Mouse (Mus musculus): ENCODE data around the gene Egr4. TPM values are rescaled to one million over a fixed set of nuclear protein-coding genes. Genes with fewer than 3 reads are reported as not detected.
A peak's percentile ranks its signal among the peaks of the same experiment; 100 is the strongest.

The Egr4 gene
- not detected in 2 replicates for polyA plus RNA-seq (2014; fragmentation: Nextera tagmentation; extraction: Ambion mirVana)

DNA sequence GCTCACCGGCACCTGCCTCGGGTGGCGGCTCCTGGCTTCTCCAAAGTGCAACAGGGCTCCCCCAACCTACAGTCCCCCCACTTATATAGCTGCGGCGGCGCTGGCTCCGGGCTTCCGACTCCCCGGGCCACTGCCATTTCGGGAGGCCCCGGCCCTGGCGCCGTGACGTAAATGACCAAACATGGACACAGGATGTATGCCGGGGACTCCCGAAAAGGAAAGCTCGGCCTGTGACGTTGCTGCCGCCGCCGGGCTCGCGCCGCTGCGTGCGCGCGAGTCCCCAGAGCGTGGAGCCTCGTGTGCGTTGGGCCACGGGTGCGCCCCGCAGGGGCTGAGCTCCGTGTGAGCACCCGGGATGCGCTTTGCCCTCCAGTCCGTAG, at the start of gene Egr4:
Egr4 (minus strand) TSS at position 59 of the 380 bp plus-strand sequence.
- H3K27me3 ChIP-seq (ENCODE audit: control insufficient read depth, insufficient read depth, low read length) = peaks cover 48% of the 10 kb centered on the region
- ATAC-seq (ENCODE audit: insufficient number of reproducible peaks, insufficient read depth, low FRiP score, low read depth) = peak; percentile 49; the same call in 1 of the 2 replicates
- 1% methylated on average over 35 of the region's 38 CpGs for WGBS

DNA sequence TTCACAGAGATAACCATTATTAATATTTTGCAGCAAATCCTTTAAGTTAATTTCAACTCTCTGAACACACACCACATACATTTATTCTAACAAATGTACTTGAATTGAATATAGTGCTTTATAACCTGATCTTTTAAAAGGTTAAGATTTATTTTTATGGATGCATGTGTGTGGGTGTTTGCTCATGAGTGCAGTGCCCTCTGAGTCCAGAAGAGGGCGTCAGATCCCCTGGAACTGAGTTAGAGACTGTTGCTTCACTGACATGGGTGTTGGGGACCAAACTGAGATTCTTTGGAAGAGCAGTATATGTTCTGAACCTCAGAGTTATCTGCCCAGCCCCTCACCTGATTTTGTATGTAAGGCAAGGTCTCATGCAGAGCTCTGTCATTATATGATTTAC, 49.0 kb upstream of the Egr4 start:
- H3K4me1 ChIP-seq (ENCODE audit: control insufficient read depth, insufficient read depth, low read length) = no peaks in the 10 kb centered on the region
- no peak for ATAC-seq (ENCODE audit: insufficient number of reproducible peaks, insufficient read depth, low FRiP score, low read depth)
- WGBS = 24% methylated on average over 1 of the region's 1 CpGs

More for the DNA sequence above, at the start of gene Egr4:
- peak within 1 kb of the TSS; percentile 61 for H3K4me2 ChIP-seq (replicated peaks; ENCODE audit: low read depth, low read length)
- H3K4me1 ChIP-seq (ENCODE audit: control insufficient read depth, insufficient read depth, low read length) = peaks cover 12% of the 10 kb centered on the region
- H3K36me3 ChIP-seq (ENCODE audit: control insufficient read depth, insufficient read depth, low read length) = no peaks in the 10 kb centered on the region
- peak within 1 kb of the TSS; percentile 42 for H3K4me3 ChIP-seq (ENCODE audit: low read depth, low read length)
- no peaks in the 10 kb centered on the region for H3K9me3 ChIP-seq (ENCODE audit: control insufficient read depth, low read depth, low read length)
- H3K9ac ChIP-seq (replicated peaks; ENCODE audit: low read depth, low read length) = no peak within 1 kb of the TSS
- no peak within 1 kb of the TSS for H3K27ac ChIP-seq (ENCODE audit: low read length)

DNA sequence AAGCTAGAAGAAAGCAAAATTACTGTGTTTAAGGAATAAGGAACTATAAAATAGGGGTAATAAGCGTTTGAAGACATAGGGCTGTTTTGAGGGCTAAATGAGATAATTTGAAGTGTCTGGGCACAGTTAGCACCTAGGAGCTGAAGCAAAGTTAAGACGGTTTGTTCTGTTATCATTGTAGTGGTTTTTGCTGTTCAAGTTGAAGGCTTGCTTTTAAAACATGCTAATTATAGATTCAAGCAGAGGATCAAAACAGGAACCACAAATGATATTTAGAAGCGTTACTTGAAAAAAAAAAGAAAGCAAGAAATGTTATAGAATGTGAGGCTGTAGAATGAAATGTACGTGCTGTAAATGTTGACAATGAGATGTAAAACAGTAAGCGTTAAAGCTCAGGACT, 34.3 kb upstream of the Egr4 start:
- Histone ChIP-seq H3K4me2 (replicated peaks; ENCODE audit: low read depth, low read length) (no peak overlapping the region), H3K27ac (ENCODE audit: low read length) (no peak overlapping the region), H3K27me3 (ENCODE audit: control insufficient read depth, insufficient read depth, low read length) (no peaks in the 10 kb centered on the region), H3K9me3 (ENCODE audit: control insufficient read depth, low read depth, low read length) (no peaks in the 10 kb centered on the region), H3K9ac (replicated peaks; ENCODE audit: low read depth, low read length) (no peak overlapping the region), H3K36me3 (ENCODE audit: control insufficient read depth, insufficient read depth, low read length) (no peaks in the 10 kb centered on the region), H3K4me3 (ENCODE audit: low read depth, low read length) (no peak overlapping the region), H3K4me1 (ENCODE audit: control insufficient read depth, insufficient read depth, low read length) (no peaks in the 10 kb centered on the region)
- ATAC-seq (ENCODE audit: insufficient number of reproducible peaks, insufficient read depth, low FRiP score, low read depth) = no peak
- WGBS = 85% methylated on average over 5 of the region's 5 CpGs

More for the DNA sequence above, 49.0 kb upstream of the Egr4 start:
- Histone ChIP-seq H3K4me2 (replicated peaks; ENCODE audit: low read depth, low read length) (no peak overlapping the region), H3K27me3 (ENCODE audit: control insufficient read depth, insufficient read depth, low read length) (no peaks in the 10 kb centered on the region), H3K36me3 (ENCODE audit: control insufficient read depth, insufficient read depth, low read length) (no peaks in the 10 kb centered on the region), H3K9me3 (ENCODE audit: control insufficient read depth, low read depth, low read length) (no peaks in the 10 kb centered on the region), H3K27ac (ENCODE audit: low read length) (no peak overlapping the region), H3K9ac (replicated peaks; ENCODE audit: low read depth, low read length) (no peak overlapping the region), H3K4me3 (ENCODE audit: low read depth, low read length) (no peak overlapping the region)

DNA sequence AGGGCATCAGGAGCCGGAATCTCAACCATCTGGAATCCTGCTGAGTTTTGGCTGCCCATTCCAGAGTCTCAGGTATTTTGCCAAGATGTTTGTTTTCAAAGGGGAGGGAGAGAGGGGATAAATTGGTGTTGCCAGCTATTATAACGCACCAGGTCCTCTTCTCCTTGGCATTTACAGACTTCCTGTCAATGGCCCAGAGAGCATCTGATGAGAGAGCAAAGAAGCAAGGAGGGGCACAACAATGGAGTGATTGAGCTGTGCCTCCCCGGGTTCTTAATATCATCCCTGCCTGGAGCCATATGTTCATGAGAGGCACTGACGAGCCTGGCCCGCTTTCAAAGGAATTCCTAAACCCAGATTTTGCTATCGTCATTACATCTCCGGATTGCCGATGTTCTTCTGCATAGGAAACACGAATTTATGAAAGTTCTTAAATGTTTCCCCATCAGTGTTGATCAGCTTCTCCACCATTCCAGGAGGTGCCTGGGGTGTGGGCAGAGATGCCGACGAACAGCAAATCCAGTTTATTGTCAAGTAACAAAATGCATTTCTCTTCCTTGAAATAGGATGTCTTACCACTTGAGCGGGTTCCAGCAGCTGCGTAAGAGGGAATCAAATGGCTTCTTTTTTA, 31.0 kb upstream of the Egr4 start:
- Histone ChIP-seq H3K9me3 (ENCODE audit: control insufficient read depth, low read depth, low read length) (no peaks in the 10 kb centered on the region), H3K9ac (replicated peaks; ENCODE audit: low read depth, low read length) (no peak overlapping the region), H3K4me2 (replicated peaks; ENCODE audit: low read depth, low read length) (no peak overlapping the region), H3K4me1 (ENCODE audit: control insufficient read depth, insufficient read depth, low read length) (no peaks in the 10 kb centered on the region), H3K27me3 (ENCODE audit: control insufficient read depth, insufficient read depth, low read length) (no peaks in the 10 kb centered on the region), H3K27ac (ENCODE audit: low read length) (no peak overlapping the region), H3K36me3 (ENCODE audit: control insufficient read depth, insufficient read depth, low read length) (no peaks in the 10 kb centered on the region), H3K4me3 (ENCODE audit: low read depth, low read length) (no peak overlapping the region)
- no peak for ATAC-seq (ENCODE audit: insufficient number of reproducible peaks, insufficient read depth, low FRiP score, low read depth)
- 78% methylated on average over 13 of the region's 13 CpGs for WGBS

- Histone ChIP-seq H3K36me3 (ENCODE audit: control insufficient read depth, insufficient read depth, low read length) (no peaks in the 10 kb centered on the region), H3K9ac (replicated peaks; ENCODE audit: low read depth, low read length) (no peak overlapping the region), H3K27me3 (ENCODE audit: control insufficient read depth, insufficient read depth, low read length) (no peaks in the 10 kb centered on the region), H3K4me1 (ENCODE audit: control insufficient read depth, insufficient read depth, low read length) (no peaks in the 10 kb centered on the region), H3K4me3 (ENCODE audit: low read depth, low read length) (no peak overlapping the region), H3K27ac (ENCODE audit: low read length) (no peak overlapping the region), H3K9me3 (ENCODE audit: control insufficient read depth, low read depth, low read length) (no peaks in the 10 kb centered on the region), H3K4me2 (replicated peaks; ENCODE audit: low read depth, low read length) (no peak overlapping the region)
- no peak for ATAC-seq (ENCODE audit: insufficient number of reproducible peaks, insufficient read depth, low FRiP score, low read depth)
- WGBS = 66% methylated on average over 10 of the region's 10 CpGs
These were observed 30.2 kb upstream of the Egr4 start for GRCm38 (mm10) chr6:85543351-85544175.

GRCm38 (mm10) chr6:85522825-85523224, 9.4 kb upstream of the Egr4 start:
- Histone ChIP-seq H3K9me3 (ENCODE audit: control insufficient read depth, low read depth, low read length) (no peaks in the 10 kb centered on the region), H3K27ac (ENCODE audit: low read length) (no peak overlapping the region), H3K4me2 (replicated peaks; ENCODE audit: low read depth, low read length) (no peak overlapping the region), H3K36me3 (ENCODE audit: control insufficient read depth, insufficient read depth, low read length) (no peaks in the 10 kb centered on the region), H3K9ac (replicated peaks; ENCODE audit: low read depth, low read length) (no peak overlapping the region), H3K4me3 (ENCODE audit: low read depth, low read length) (no peak overlapping the region), H3K27me3 (ENCODE audit: control insufficient read depth, insufficient read depth, low read length) (no peaks in the 10 kb centered on the region), H3K4me1 (ENCODE audit: control insufficient read depth, insufficient read depth, low read length) (no peaks in the 10 kb centered on the region)
- WGBS = 82% methylated on average over 2 of the region's 2 CpGs
- no peak for ATAC-seq (ENCODE audit: insufficient number of reproducible peaks, insufficient read depth, low FRiP score, low read depth)

DNA sequence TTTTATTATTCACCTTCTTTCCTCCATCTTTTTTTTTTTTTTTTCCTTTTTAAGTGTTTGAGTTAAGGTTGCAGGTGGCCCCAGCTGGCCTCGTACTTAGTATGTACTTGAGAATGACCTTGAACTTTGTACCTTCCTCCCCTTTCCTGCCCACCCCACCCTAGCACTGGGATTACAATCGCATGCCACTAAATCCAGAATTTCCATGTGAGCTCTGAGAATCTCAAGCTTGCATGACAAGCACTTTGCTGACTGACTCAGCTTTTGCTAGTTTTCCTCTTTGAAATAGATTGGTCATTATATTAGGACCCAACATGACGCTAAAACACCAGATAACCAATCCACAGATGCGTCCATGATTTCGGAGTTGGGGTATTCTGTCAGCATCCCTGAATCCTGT, 8.6 kb upstream of the Egr4 start:
- no peak overlapping the region for H3K27ac ChIP-seq (ENCODE audit: low read length)
- no peak overlapping the region for H3K4me2 ChIP-seq (replicated peaks; ENCODE audit: low read depth, low read length)
- no peaks in the 10 kb centered on the region for H3K9me3 ChIP-seq (ENCODE audit: control insufficient read depth, low read depth, low read length)
- H3K4me3 ChIP-seq (ENCODE audit: low read depth, low read length) = no peak overlapping the region
- no peak overlapping the region for H3K9ac ChIP-seq (replicated peaks; ENCODE audit: low read depth, low read length)
- WGBS = 84% methylated on average over 5 of the region's 5 CpGs
- no peak for ATAC-seq (ENCODE audit: insufficient number of reproducible peaks, insufficient read depth, low FRiP score, low read depth)
- no peaks in the 10 kb centered on the region for H3K4me1 ChIP-seq (ENCODE audit: control insufficient read depth, insufficient read depth, low read length)
- no peaks in the 10 kb centered on the region for H3K36me3 ChIP-seq (ENCODE audit: control insufficient read depth, insufficient read depth, low read length)
- no peaks in the 10 kb centered on the region for H3K27me3 ChIP-seq (ENCODE audit: control insufficient read depth, insufficient read depth, low read length)

- no peak for ATAC-seq (ENCODE audit: insufficient number of reproducible peaks, insufficient read depth, low FRiP score, low read depth)
- 42% methylated on average over 5 of the region's 5 CpGs for WGBS
These were observed 4.8 kb upstream of the Egr4 start for GRCm38 (mm10) chr6:85518091-85518693.

More at GRCm38 (mm10) chr6:85518091-85518693, 4.8 kb upstream of the Egr4 start:
- no peaks in the 10 kb centered on the region for H3K36me3 ChIP-seq (ENCODE audit: control insufficient read depth, insufficient read depth, low read length)
- H3K4me1 ChIP-seq (ENCODE audit: control insufficient read depth, insufficient read depth, low read length) = peaks cover 1% of the 10 kb centered on the region; the same call in 1 of the 2 replicates
- no peak overlapping the region for H3K27ac ChIP-seq (ENCODE audit: low read length)
- H3K4me2 ChIP-seq (replicated peaks; ENCODE audit: low read depth, low read length) = no peak overlapping the region
- H3K4me3 ChIP-seq (ENCODE audit: low read depth, low read length) = no peak overlapping the region
- H3K27me3 ChIP-seq (ENCODE audit: control insufficient read depth, insufficient read depth, low read length) = peaks cover 16% of the 10 kb centered on the region
- no peak overlapping the region for H3K9ac ChIP-seq (replicated peaks; ENCODE audit: low read depth, low read length)
- no peaks in the 10 kb centered on the region for H3K9me3 ChIP-seq (ENCODE audit: control insufficient read depth, low read depth, low read length)

Measured in stomach, embryonic 14.5 days (tissue).